Mouse (Mus musculus): ENCODE measurements around the gene Mfsd4b2.

Gene Mfsd4b2

DNA sequence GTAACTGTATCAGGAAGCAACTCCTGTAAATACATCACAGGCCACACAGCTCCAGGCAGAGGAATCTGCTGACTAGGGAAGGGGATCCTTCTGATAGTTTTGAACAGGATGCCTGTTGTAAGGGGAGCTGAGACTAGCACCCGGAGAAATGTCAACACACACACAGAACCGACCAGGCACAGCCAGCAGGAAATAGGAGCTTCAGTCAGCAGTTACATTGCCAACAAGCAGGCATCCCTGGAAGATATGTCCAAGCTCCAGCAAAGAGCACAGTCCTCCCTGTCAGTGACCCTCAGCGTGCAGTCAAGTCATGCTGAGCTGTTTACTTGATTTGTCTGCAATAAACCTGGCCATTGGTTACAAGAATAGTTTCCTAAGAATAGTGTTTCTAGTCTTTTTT is 38.1 kb downstream of the Mfsd4b2 start:
- no peak for DNase-seq
